Mouse (Mus musculus) lung, adult 2 months (tissue): ENCODE results near the gene Trim6.
"Not testable (repeated sequence)": the region's sequence is repeated elsewhere in the genome, so short reads cannot be mapped to it uniquely, and the experiment has no call there.

Experiments used
- CTCF ChIP-seq: fragments of 200-500 bp; IDR thresholded peaks from 2 replicates; pipeline ENCODE4 v1.5.1; 2011; ENCODE audit warnings: mild to moderate bottlenecking, low read length, control low read depth; ENCODE audit not compliant: insufficient read depth
- POLR2A ChIP-seq: fragments of 200-500 bp; IDR thresholded peaks from 2 replicates; pipeline ENCODE4 v1.6.1; 2011; ENCODE audit warnings: low read depth, mild to moderate bottlenecking, control low read depth, low read length, borderline replicate concordance; ENCODE audit errors: extremely low read depth

GRCm38 (mm10) chr7:104279361-104279760 lies 60.8 kb downstream of the Trim6 start:
- TF ChIP-seq CTCF, POLR2A: not testable (repeated sequence)
